Mouse (Mus musculus) spleen, adult 2 months (tissue): Measurements from ENCODE around the gene Prrxl1.

Experiments used
- CTCF ChIP-seq: fragments of 200-500 bp; IDR thresholded peaks from 2 replicates; pipeline ENCODE4 v1.5.1; 2011; ENCODE audit warnings: mild to moderate bottlenecking, inconsistent platforms; ENCODE audit not compliant: insufficient read depth, insufficient read length, insufficient replicate concordance; ENCODE audit errors: extremely low read depth
- POLR2A ChIP-seq: fragments of 200-500 bp; IDR thresholded peaks from 2 replicates; pipeline ENCODE4 v1.6.1; 2011; ENCODE audit warnings: low read depth, low read length, inconsistent platforms

DNA sequence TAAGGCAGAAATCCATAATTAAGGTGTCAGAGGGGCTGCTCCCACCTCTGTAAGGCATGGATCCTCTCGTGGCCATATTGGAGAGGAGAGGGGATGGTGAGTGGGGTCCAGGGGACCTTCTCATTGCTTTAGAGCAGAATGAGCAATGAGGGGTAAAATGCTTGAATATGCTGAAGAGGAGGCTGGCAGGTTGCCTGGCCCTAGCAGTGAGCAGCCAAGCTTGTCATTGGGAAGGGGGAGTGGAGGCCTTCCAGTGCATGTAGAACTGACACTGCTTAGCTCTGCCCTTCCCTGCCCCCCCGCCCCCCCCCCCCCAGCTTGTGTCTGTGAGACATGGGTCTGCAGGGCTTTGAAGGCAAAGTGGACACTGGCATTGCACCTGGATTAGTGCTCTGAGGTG is 28.1 kb downstream of the Prrxl1 start:
- TF ChIP-seq CTCF (no peak), POLR2A (no peak)
